Mouse (Mus musculus) liver, embryonic 14.5 days (tissue): Measurements from ENCODE around the gene Amotl2. TPM values are rescaled to one million over a fixed set of nuclear protein-coding genes. Genes with fewer than 3 reads are reported as not detected.

Experiments used
- ATAC-seq: fragments of 200-750 bp; cut with Nextera tagmentation; 2 replicates; pipeline ENCODE4 v1.8.0; 2017; ENCODE audit warnings: moderate number of reproducible peaks, mild to moderate bottlenecking, moderate library complexity; ENCODE audit not compliant: insufficient read depth
- DNase-seq, 3 experiments: peaks; one replicate each; pipeline ENCODE4 v3.0.0-alpha.2; 2012 to 2013; ENCODE audit warnings: low read depth in 3 of 3, low spot score in 3 of 3
- H3K27ac ChIP-seq: fragments of 300-500 bp; sonication (generic); 2 replicates; pipeline ENCODE4 v1.5.1; 2014; ENCODE audit warnings: moderate library complexity, mild to moderate bottlenecking, control low read depth, inconsistent platforms
- H3K27me3 ChIP-seq: fragments of 300-500 bp; sonication (generic); 2 replicates; pipeline ENCODE4 v1.6.1; 2014; ENCODE audit warnings: mild to moderate bottlenecking, low read length, moderate library complexity; ENCODE audit not compliant: control insufficient read depth, insufficient read depth
- H3K36me3 ChIP-seq: fragments of 300-500 bp; sonication (generic); replicated peaks from 2 replicates; pipeline ENCODE4 v1.6.1; 2014; ENCODE audit warnings: low read depth; ENCODE audit not compliant: control insufficient read depth, insufficient read depth
- H3K4me1 ChIP-seq, 2 experiments: fragments of 200-500 bp in 1 of 2; fragments of 300-500 bp in 1 of 2; sonication (generic) in 1 of 2; replicated peaks; 2 replicates each; pipeline ENCODE4 v1.6.1; 2012 to 2014; ENCODE audit warnings: antibody characterized with exemption in 1 of 2, inconsistent platforms in 1 of 2, low read length in 1 of 2; ENCODE audit not compliant: control insufficient read depth in 2 of 2, insufficient read depth in 2 of 2
- H3K4me2 ChIP-seq: fragments of 300-500 bp; sonication (generic); 2 replicates; pipeline ENCODE4 v1.6.1; 2014; ENCODE audit warnings: low read depth, mild to moderate bottlenecking, control low read depth, moderate library complexity
- H3K4me3 ChIP-seq, 2 experiments: fragments of 200-500 bp in 1 of 2; fragments of 300-500 bp in 1 of 2; sonication (generic) in 1 of 2; 2 replicates each; pipeline ENCODE4 v1.5.1; 2012 to 2014; ENCODE audit warnings: low read depth in 2 of 2, low read length in 2 of 2, mild to moderate bottlenecking in 2 of 2, control low read depth in 1 of 2, inconsistent platforms in 1 of 2, moderate library complexity in 1 of 2; ENCODE audit not compliant: insufficient read depth in 1 of 2
- H3K9ac ChIP-seq: fragments of 300-500 bp; sonication (generic); replicated peaks from 2 replicates; pipeline ENCODE4 v1.6.1; 2014; ENCODE audit warnings: mild to moderate bottlenecking, control low read depth, moderate library complexity
- H3K9me3 ChIP-seq: fragments of 300-500 bp; sonication (generic); 2 replicates; pipeline ENCODE4 v1.6.1; 2016; ENCODE audit warnings: low read length, mixed read lengths; ENCODE audit not compliant: control insufficient read depth
- CTCF ChIP-seq: IDR thresholded peaks from 2 replicates; pipeline ENCODE4 v1.5.1; 2016; ENCODE audit warnings: antibody characterized with exemption, low read depth, control low read depth
- EP300 ChIP-seq: IDR thresholded peaks from 2 replicates; pipeline ENCODE4 v1.6.1; 2016; ENCODE audit warnings: antibody characterized with exemption, low read depth
- WGBS: fragments of 180-500 bp; shearing (Covaris S2); extraction: QIAGEN DNeasy Blood & Tissue Kit; methylation state at CpG from one replicate; pipeline ENCODE4 v1.1.7; 2014; ENCODE audit not compliant: insufficient replicate concordance; 5-methylcytosine and 5-hydroxymethylcytosine counted together
- polyA plus RNA-seq, 2 experiments: library from polyadenylated mRNA; depleted of rRNA in 1 of 2; stranded (reverse) in 1 of 2; unstranded in 1 of 2; fragments of >200 nt; fragmentation: Nextera tagmentation in 1 of 2; extraction: Ambion mirVana in 1 of 2; gene quantifications; 2 replicates each; pipeline versions ENCODE4 v1.2.1 to v1.2.3; 2012 to 2014

Gene Amotl2
- polyA plus RNA-seq, 2 experiments: 2.5 to 2.6 TPM

- Histone ChIP-seq H3K9me3 (no peaks in the 10 kb centered on the region), H3K27me3 (peaks cover 17% of the 10 kb centered on the region), H3K27ac (no peak overlapping the region), H3K4me2 (no peak overlapping the region), H3K4me3 (no peak overlapping the region), H3K9ac (no peak overlapping the region), H3K36me3 (no peaks in the 10 kb centered on the region), H3K4me1 (peaks cover 0 to 5% of the 10 kb centered on the region in 2 experiments; a peak in 1 of 4 replicates)
- ATAC-seq (no peak), DNase-seq (no peak)
- WGBS: 64% methylated on average over 4 of the region's 4 CpGs
- TF ChIP-seq CTCF: no peak
- no peak for TF ChIP-seq EP300
These were observed 6.3 kb downstream of the Amotl2 start for GRCm38 (mm10) chr9:102722750-102723149.

GRCm38 (mm10) chr9:102723241-102723709 lies 6.8 kb downstream of the Amotl2 start:
- ATAC-seq: no peak

GRCm38 (mm10) chr9:102723990-102724461 lies 7.6 kb downstream of the Amotl2 start:
- no peak for ATAC-seq
- 30% methylated on average over 4 of the region's 4 CpGs for WGBS
- no peaks in the 10 kb centered on the region; the same call in 1 of the 2 replicates for H3K36me3 ChIP-seq
- no peak overlapping the region for H3K4me2 ChIP-seq
- no peak overlapping the region for H3K27ac ChIP-seq
- H3K9me3 ChIP-seq: no peaks in the 10 kb centered on the region
- H3K4me3 ChIP-seq: no peak overlapping the region
- peaks cover 5% of the 10 kb centered on the region for H3K27me3 ChIP-seq
- TF ChIP-seq EP300: no peak
- TF ChIP-seq CTCF: no peak
- peaks cover 0 to 5% of the 10 kb centered on the region in 2 experiments; a peak in 1 of 4 replicates for H3K4me1 ChIP-seq
- DNase-seq: no peak
- H3K9ac ChIP-seq: no peak overlapping the region

More at GRCm38 (mm10) chr9:102723241-102723709, 6.8 kb downstream of the Amotl2 start:
- H3K4me1 ChIP-seq: peaks cover 0 to 5% of the 10 kb centered on the region in 2 experiments; a peak in 1 of 4 replicates
- H3K36me3 ChIP-seq: no peaks in the 10 kb centered on the region; the same call in 1 of the 2 replicates
- 76% methylated on average over 12 of the region's 12 CpGs for WGBS
- no peak overlapping the region for H3K4me2 ChIP-seq
- H3K4me3 ChIP-seq: no peak overlapping the region
- H3K27me3 ChIP-seq: peaks cover 12% of the 10 kb centered on the region
- TF ChIP-seq CTCF (0 out of 2 replicates have a peak, but pooled peaks have one; percentile 2), EP300 (no peak)
- no peak for DNase-seq
- H3K27ac ChIP-seq: no peak overlapping the region
- no peak overlapping the region for H3K9ac ChIP-seq
- no peaks in the 10 kb centered on the region for H3K9me3 ChIP-seq

GRCm38 (mm10) chr9:102724942-102725341 lies 8.5 kb downstream of the Amotl2 start:
- no peak overlapping the region for H3K4me2 ChIP-seq
- no peak overlapping the region for H3K9ac ChIP-seq
- H3K9me3 ChIP-seq: no peaks in the 10 kb centered on the region
- DNase-seq (no peak), ATAC-seq (no peak)
- H3K27me3 ChIP-seq: no peaks in the 10 kb centered on the region
- no peaks in the 10 kb centered on the region; the same call in 1 of the 2 replicates for H3K36me3 ChIP-seq
- H3K4me3 ChIP-seq: no peak overlapping the region
- H3K4me1 ChIP-seq: peaks cover 0 to 5% of the 10 kb centered on the region in 2 experiments; a peak in 1 of 4 replicates
- no peak overlapping the region for H3K27ac ChIP-seq
- 65% methylated on average over 7 of the region's 7 CpGs for WGBS
- TF ChIP-seq CTCF: no peak
- no peak for TF ChIP-seq EP300

GRCm38 (mm10) chr9:102725958-102726654 lies 9.6 kb downstream of the Amotl2 start:
- Histone ChIP-seq H3K4me1 (peaks cover 0 to 5% of the 10 kb centered on the region in 2 experiments; a peak in 1 of 4 replicates), H3K9me3 (no peaks in the 10 kb centered on the region), H3K4me2 (0 out of 2 replicates have a peak overlapping the region, but pooled peaks have one; percentile 33), H3K27ac (no peak overlapping the region), H3K9ac (no peak overlapping the region), H3K4me3 (no peak overlapping the region), H3K27me3 (no peaks in the 10 kb centered on the region), H3K36me3 (no peaks in the 10 kb centered on the region; the same call in 1 of the 2 replicates)
- WGBS: 2% methylated on average over 22 of the region's 22 CpGs
- DNase-seq (peak in 1 of 3 experiments; percentile 17), ATAC-seq (peak; percentile 57)
- TF ChIP-seq EP300: no peak
- TF ChIP-seq CTCF: no peak
